Mouse (Mus musculus) stomach, postnatal 0 days (tissue): Measurements from ENCODE around the gene Pheta2. TPM values are rescaled to one million over a fixed set of nuclear protein-coding genes. Genes with fewer than 3 reads are reported as not detected.
A peak's percentile ranks its signal among the peaks of the same experiment; 100 is the strongest.

ENCODE experiments used
- ATAC-seq: fragments of 200-750 bp; cut with Nextera tagmentation; 2 replicates; pipeline ENCODE4 v1.8.0; 2017; ENCODE audit not compliant: low FRiP score, low TSS enrichment
- DNase-seq: peaks from one replicate; pipeline ENCODE4 v3.0.0-alpha.2; 2016; ENCODE audit warnings: low spot score
- H3K27ac ChIP-seq: fragments of 300-500 bp; sonication (generic); replicated peaks from 2 replicates; pipeline ENCODE4 v1.5.1; 2014; ENCODE audit warnings: mild to moderate bottlenecking, control low read depth
- H3K27me3 ChIP-seq: fragments of 300-500 bp; sonication (generic); 2 replicates; pipeline ENCODE4 v1.6.1; 2014; ENCODE audit warnings: low read length; ENCODE audit not compliant: control insufficient read depth, insufficient read depth
- H3K36me3 ChIP-seq: fragments of 300-500 bp; sonication (generic); 2 replicates; pipeline ENCODE4 v1.6.1; 2014; ENCODE audit warnings: low read length, mixed read lengths; ENCODE audit not compliant: control insufficient read depth, insufficient read depth
- H3K4me1 ChIP-seq: fragments of 300-500 bp; sonication (generic); replicated peaks from 2 replicates; pipeline ENCODE4 v1.6.1; 2014; ENCODE audit warnings: antibody characterized with exemption; ENCODE audit not compliant: control insufficient read depth, insufficient read depth
- H3K4me2 ChIP-seq: fragments of 300-500 bp; sonication (generic); replicated peaks from 2 replicates; pipeline ENCODE4 v1.6.1; 2014; ENCODE audit warnings: low read depth, mild to moderate bottlenecking, control low read depth, moderate library complexity
- H3K4me3 ChIP-seq: fragments of 300-500 bp; sonication (generic); 2 replicates; pipeline ENCODE4 v1.5.1; 2014; ENCODE audit warnings: low read depth, low read length, control low read depth
- H3K9ac ChIP-seq: fragments of 300-500 bp; sonication (generic); 2 replicates; pipeline ENCODE4 v1.6.1; 2014; ENCODE audit warnings: mild to moderate bottlenecking, low read length, control low read depth, mixed read lengths
- H3K9me3 ChIP-seq: fragments of 300-500 bp; sonication (generic); 2 replicates; pipeline ENCODE4 v1.6.1; 2016; ENCODE audit warnings: low read length; ENCODE audit not compliant: control insufficient read depth
- CTCF ChIP-seq: IDR thresholded peaks from 2 replicates; pipeline ENCODE4 v1.5.1; 2016; ENCODE audit warnings: antibody characterized with exemption, low read depth, mild to moderate bottlenecking, moderate library complexity
- EP300 ChIP-seq: optimal IDR thresholded peaks from 2 replicates; pipeline ENCODE3; 2016; ENCODE audit warnings: antibody characterized with exemption
- WGBS: fragments of 180-500 bp; shearing (Covaris S2); extraction: QIAGEN DNeasy Blood & Tissue Kit; methylation state at CpG from one replicate; pipeline ENCODE4 v1.1.7; 2014; 5-methylcytosine and 5-hydroxymethylcytosine counted together
- polyA plus RNA-seq: library from polyadenylated mRNA; unstranded; fragments of >200 nt; fragmentation: Nextera tagmentation; extraction: Ambion mirVana; gene quantifications from 2 replicates; pipeline ENCODE4 v1.2.1, GENCODE M21; 2015

Gene Pheta2
- polyA plus RNA-seq, 1 experiment from 2014 or later, result 6.3 TPM

DNA sequence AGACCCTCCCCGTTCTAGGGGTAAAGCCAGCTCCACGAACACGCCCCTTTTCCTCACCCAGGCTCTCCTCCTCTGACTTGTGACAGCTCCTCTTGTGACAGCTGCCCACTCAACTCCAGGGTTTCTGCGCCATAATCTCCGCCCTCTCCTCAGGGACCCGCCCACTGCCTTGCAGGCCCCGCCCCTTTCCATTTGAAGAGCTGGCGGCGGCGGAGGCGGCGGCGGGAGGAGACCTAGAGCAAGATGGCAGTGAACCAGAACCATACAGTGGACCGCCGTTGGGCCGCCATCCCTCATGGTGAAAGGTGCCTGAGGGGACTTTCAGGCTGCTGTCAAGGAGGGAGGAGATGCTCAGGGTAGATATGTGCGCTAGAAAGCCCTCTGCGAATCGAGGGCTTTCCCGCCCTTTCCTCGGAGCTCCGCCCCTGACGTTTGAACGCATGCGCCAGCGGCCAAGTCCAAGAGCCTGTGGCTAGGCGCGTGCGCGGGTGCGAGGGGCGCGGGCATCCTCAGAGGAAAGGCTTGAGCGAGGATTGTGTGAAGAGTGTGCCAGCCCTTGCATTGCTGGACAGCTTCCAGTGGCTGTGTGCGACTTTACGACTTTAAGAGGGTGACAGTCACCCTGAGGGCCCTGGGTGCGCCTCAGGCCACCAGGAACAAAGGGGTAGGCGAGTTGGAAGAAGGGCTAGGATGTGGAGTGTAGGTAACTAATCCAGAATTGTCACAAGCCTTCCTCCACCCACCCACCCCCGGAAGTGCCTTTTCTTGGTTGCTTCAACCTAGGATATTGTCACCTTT is 39.8 kb upstream of the Pheta2 start, which contains the start of gene Wbp2nl:
Wbp2nl (plus strand) TSS at position 191 of the 798 bp plus-strand sequence.
- no peak within 1 kb of the TSS for H3K27ac ChIP-seq
- H3K9me3 ChIP-seq, result no peaks in the 10 kb centered on the region
- no peak within 1 kb of the TSS for H3K4me2 ChIP-seq
- 58% methylated on average over 39 of the region's 39 CpGs for WGBS
- no peaks in the 10 kb centered on the region for H3K27me3 ChIP-seq
- H3K9ac ChIP-seq, result no peak within 1 kb of the TSS
- no peak for TF ChIP-seq CTCF
- no peak for TF ChIP-seq EP300
- no peak within 1 kb of the TSS for H3K4me3 ChIP-seq
- no peak for ATAC-seq
- DNase-seq, result peak; percentile 35
- H3K4me1 ChIP-seq, result no peaks in the 10 kb centered on the region
- H3K36me3 ChIP-seq, result no peaks in the 10 kb centered on the region

DNA sequence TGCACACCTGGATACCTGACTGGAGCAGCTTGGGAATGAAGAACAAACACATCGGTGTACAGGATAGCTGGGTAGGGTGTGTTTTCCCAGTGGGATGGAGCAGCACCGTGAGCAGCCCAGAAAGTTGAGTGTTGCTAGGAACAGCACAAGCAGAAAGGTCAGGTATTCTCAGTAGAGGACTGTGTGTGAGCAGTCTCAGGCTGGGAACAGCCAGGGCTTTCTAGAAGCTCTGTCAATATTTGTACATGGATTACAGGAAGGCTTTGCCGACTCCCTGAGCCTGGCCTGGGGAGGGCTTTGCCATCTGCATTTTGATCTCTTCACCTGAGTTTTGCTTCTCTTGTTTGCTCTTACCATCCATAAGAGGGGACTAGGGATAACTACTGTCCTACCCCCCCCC is 31.6 kb upstream of the Pheta2 start:
- Histone ChIP-seq H3K36me3 (no peaks in the 10 kb centered on the region), H3K27ac (no peak overlapping the region), H3K27me3 (no peaks in the 10 kb centered on the region), H3K4me1 (no peaks in the 10 kb centered on the region), H3K9me3 (no peaks in the 10 kb centered on the region), H3K4me3 (no peak overlapping the region), H3K4me2 (no peak overlapping the region), H3K9ac (no peak overlapping the region)
- peak; percentile 69 for DNase-seq
- no peak for TF ChIP-seq EP300
- 39% methylated on average over 3 of the region's 3 CpGs for WGBS
- peak; percentile 94 for ATAC-seq

DNA sequence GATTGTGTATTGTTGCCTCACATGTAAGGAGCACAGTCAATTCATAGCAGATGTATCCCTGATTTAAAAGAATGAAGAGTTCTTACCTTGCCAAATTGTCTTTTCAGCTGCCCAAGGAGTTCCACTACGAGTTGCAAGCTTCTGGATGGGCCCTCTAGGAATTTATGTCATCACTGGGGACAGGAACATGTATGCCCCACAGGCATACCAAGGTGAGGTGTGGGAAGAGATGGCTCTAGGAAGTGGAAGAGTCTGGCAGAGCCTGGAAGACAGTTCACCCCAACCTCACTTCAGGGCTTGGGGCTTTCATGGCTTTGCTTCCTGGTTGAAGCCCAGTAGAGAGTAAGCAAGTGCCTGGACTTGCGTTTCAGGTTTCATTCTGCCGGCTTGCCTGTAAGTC is 30.3 kb upstream of the Pheta2 start:
- TF ChIP-seq CTCF (no peak), EP300 (no peak)
- H3K27ac ChIP-seq, result peak overlapping the region; percentile 35; the same call in 1 of the 2 replicates
- DNase-seq, result no peak
- WGBS, result 55% methylated on average over 3 of the region's 3 CpGs
- no peaks in the 10 kb centered on the region for H3K36me3 ChIP-seq
- no peaks in the 10 kb centered on the region for H3K27me3 ChIP-seq
- no peak overlapping the region for H3K9ac ChIP-seq
- H3K4me3 ChIP-seq, result no peak overlapping the region
- H3K4me2 ChIP-seq, result no peak overlapping the region
- no peaks in the 10 kb centered on the region for H3K9me3 ChIP-seq
- ATAC-seq, result no peak
- H3K4me1 ChIP-seq, result no peaks in the 10 kb centered on the region

DNA sequence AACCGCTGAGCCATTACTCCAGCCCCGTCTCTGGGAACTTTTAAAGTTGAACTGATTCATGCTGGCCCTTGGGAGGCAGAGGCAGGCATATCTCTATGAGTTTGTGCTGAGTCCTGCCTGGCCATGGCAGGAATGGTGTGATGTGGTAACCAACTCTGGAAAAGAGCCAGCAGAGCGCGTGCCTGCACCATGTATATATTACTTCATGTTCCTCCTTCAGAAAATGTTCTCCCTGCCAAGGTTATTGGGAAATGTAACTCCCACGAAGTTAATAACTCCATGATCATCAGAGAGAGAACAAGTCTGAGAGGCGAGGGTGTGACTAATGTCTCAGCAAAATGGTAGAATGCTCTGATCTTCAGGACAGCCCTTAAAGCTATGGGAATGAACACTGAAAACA is 20.9 kb upstream of the Pheta2 start:
- no peaks in the 10 kb centered on the region for H3K9me3 ChIP-seq
- ATAC-seq (no peak), DNase-seq (no peak)
- no peaks in the 10 kb centered on the region; the same call in 1 of the 2 replicates for H3K4me1 ChIP-seq
- no peak overlapping the region for H3K4me3 ChIP-seq
- WGBS, result 72% methylated on average over 6 of the region's 6 CpGs
- no peak overlapping the region for H3K9ac ChIP-seq
- H3K4me2 ChIP-seq, result no peak overlapping the region
- no peak for TF ChIP-seq CTCF
- H3K27ac ChIP-seq, result no peak overlapping the region
- no peaks in the 10 kb centered on the region for H3K36me3 ChIP-seq
- no peaks in the 10 kb centered on the region for H3K27me3 ChIP-seq

DNA sequence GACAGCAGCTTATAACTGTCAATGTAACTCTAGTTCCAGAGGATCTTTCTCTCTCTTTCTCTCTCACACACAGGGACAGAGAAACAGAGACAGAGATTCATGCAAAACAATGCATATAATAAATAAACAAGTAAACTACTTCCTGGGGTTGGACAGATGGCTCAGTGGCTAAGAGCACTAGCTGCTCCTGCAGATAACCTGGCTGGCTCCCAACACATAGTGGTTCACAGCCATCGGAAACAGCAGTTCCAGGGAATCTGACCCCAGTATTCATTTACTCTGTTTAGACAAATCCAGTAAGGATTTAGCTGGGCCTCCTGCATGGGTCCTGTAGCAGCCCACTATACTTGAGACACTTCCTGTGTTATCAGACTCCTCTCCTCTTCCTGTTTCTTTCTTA is 19.1 kb upstream of the Pheta2 start:
- TF ChIP-seq CTCF (no peak), EP300 (no peak)
- Histone ChIP-seq H3K4me1 (no peaks in the 10 kb centered on the region; the same call in 1 of the 2 replicates), H3K27me3 (no peaks in the 10 kb centered on the region), H3K4me3 (no peak overlapping the region), H3K36me3 (no peaks in the 10 kb centered on the region), H3K9ac (no peak overlapping the region), H3K9me3 (no peaks in the 10 kb centered on the region), H3K27ac (no peak overlapping the region), H3K4me2 (no peak overlapping the region)
- 21% methylated on average over 1 of the region's 1 CpGs for WGBS
- DNase-seq (no peak), ATAC-seq (no peak)

DNA sequence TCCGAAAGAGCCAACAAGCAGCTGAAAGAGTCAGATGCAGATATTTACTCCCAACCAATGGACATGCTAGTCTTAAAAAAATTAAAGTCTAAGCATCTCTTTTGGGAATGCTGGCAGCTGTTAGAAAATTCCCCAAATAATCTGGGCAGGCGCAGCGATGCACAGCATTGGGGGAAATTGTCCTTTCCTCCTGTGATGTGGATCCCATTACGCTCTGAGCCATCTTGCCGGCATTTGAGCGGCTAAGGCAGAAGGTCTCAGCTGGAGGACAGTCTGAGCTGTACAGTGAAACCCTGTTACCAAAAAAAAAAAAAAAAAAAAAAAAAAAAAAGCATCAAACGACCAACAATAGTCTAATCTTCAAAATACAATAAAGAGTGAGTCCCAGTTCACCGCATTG is 16.5 kb upstream of the Pheta2 start:
- Histone ChIP-seq H3K4me2 (no peak overlapping the region), H3K27me3 (no peaks in the 10 kb centered on the region), H3K4me1 (no peaks in the 10 kb centered on the region; the same call in 1 of the 2 replicates), H3K4me3 (no peak overlapping the region), H3K36me3 (no peaks in the 10 kb centered on the region), H3K9me3 (no peaks in the 10 kb centered on the region), H3K9ac (no peak overlapping the region), H3K27ac (no peak overlapping the region)
- DNase-seq, result no peak
- TF ChIP-seq CTCF (no peak), EP300 (no peak)
- ATAC-seq, result no peak
- 62% methylated on average over 8 of the region's 8 CpGs for WGBS
